Mouse (Mus musculus): ENCODE results near the gene Cilp2.

- TF ChIP-seq CTCF (IDR thresholded peaks at IDR 0.05; ENCODE audit: extremely low read depth, insufficient read length, insufficient replicate concordance, low read depth, low read length) = no peak
- TF ChIP-seq POLR2A (IDR thresholded peaks at IDR 0.05; ENCODE audit: low read depth, low read length) = no peak
Measured at GRCm38 (mm10) chr8:69850926-69851506, 36.5 kb downstream of the Cilp2 start.
